Mouse (Mus musculus): Measurements from ENCODE around the gene Sdhd.
"Not testable (repeated sequence)": the region's sequence is repeated elsewhere in the genome, so short reads cannot be mapped to it uniquely, and the experiment has no call there.

Sdhd gene

GRCm38 (mm10) chr9:50603189-50603997 is at the start of gene Sdhd, which contains the start of gene Timm8b:
TSS of gene Sdhd (minus strand) at chr9:50603812.
TSS of gene Timm8b (plus strand) at chr9:50603910.
- peak; percentile 87 for DNase-seq (ENCODE audit: low spot score)

- no peak for DNase-seq (ENCODE audit: low spot score)
Observed at GRCm38 (mm10) chr9:50650503-50650902, 46.9 kb upstream of the Sdhd start.

- DNase-seq (ENCODE audit: low spot score), result no peak
Observed at GRCm38 (mm10) chr9:50646826-50647370, 43.3 kb upstream of the Sdhd start.

- DNase-seq (ENCODE audit: low spot score), result no peak
Observed at GRCm38 (mm10) chr9:50634270-50634669, 30.7 kb upstream of the Sdhd start.

- DNase-seq (ENCODE audit: low spot score), result no peak
Observed at GRCm38 (mm10) chr9:50633059-50633458, 29.4 kb upstream of the Sdhd start.

- no peak for DNase-seq (ENCODE audit: low spot score)
Observed at GRCm38 (mm10) chr9:50632016-50632688, 28.5 kb upstream of the Sdhd start.

- not testable (repeated sequence) for DNase-seq (ENCODE audit: low spot score)
Observed at GRCm38 (mm10) chr9:50630903-50631302, 27.3 kb upstream of the Sdhd start.

GRCm38 (mm10) chr9:50617794-50618330 is 14.2 kb upstream of the Sdhd start:
- DNase-seq (ENCODE audit: low spot score), result no peak

- peak; percentile 87 for DNase-seq (ENCODE audit: low spot score)
Observed at GRCm38 (mm10) chr9:50616766-50617603, 13.4 kb upstream of the Sdhd start, which contains the start of the genes Pih1d2 and Nkapd1. TSS of gene Pih1d2 (plus strand) at chr9:50617321. TSS of gene Nkapd1 (minus strand) at chr9:50617464.

- DNase-seq (ENCODE audit: low spot score), result no peak
Observed at GRCm38 (mm10) chr9:50616161-50616560, 12.5 kb upstream of the Sdhd start.

GRCm38 (mm10) chr9:50612115-50612514 is 8.5 kb upstream of the Sdhd start:
- DNase-seq (ENCODE audit: low spot score), result no peak

- DNase-seq (ENCODE audit: low spot score), result no peak
Observed at GRCm38 (mm10) chr9:50604338-50604737, 726 bp upstream of the Sdhd start.

- no peak for DNase-seq (ENCODE audit: low spot score)
Observed at GRCm38 (mm10) chr9:50603998-50604324, 349 bp upstream of the Sdhd start.

- no peak for DNase-seq (ENCODE audit: low spot score)
Observed at GRCm38 (mm10) chr9:50602055-50602845, 1.4 kb downstream of the Sdhd start.

- DNase-seq (ENCODE audit: low spot score), result no peak
Observed at GRCm38 (mm10) chr9:50601536-50601935, 2.1 kb downstream of the Sdhd start.

- no peak for DNase-seq (ENCODE audit: low spot score)
Observed at GRCm38 (mm10) chr9:50596973-50597372, 6.6 kb downstream of the Sdhd start.

GRCm38 (mm10) chr9:50594794-50595417 is 8.7 kb downstream of the Sdhd start:
- no peak for DNase-seq (ENCODE audit: low spot score)

GRCm38 (mm10) chr9:50593544-50593943 is 10.1 kb downstream of the Sdhd start:
- no peak for DNase-seq (ENCODE audit: low spot score)

- no peak for DNase-seq (ENCODE audit: low spot score)
Observed at GRCm38 (mm10) chr9:50592955-50593354, 10.7 kb downstream of the Sdhd start.

- DNase-seq (ENCODE audit: low spot score), result no peak
Observed at GRCm38 (mm10) chr9:50590856-50591518, 12.6 kb downstream of the Sdhd start.
